Mouse (Mus musculus) liver, adult 2 months (tissue): ENCODE results near the gene Sntb2. TPM values are rescaled to one million over a fixed set of nuclear protein-coding genes. Genes with fewer than 3 reads are reported as not detected.
"Not testable (repeated sequence)": the region's sequence is repeated elsewhere in the genome, so short reads cannot be mapped to it uniquely, and the experiment has no call there.

Experiments
- DNase-seq: peaks from one replicate; pipeline ENCODE4 v3.0.0-alpha.2; 2011; ENCODE audit warnings: low read depth, low spot score; ENCODE audit errors: extremely low read depth
- H3K27ac ChIP-seq: fragments of 200-500 bp; replicated peaks from 2 replicates; pipeline ENCODE4 v1.5.1; 2012; ENCODE audit warnings: low read depth, mild to moderate bottlenecking, control low read depth, inconsistent platforms, low read length; ENCODE audit not compliant: insufficient read depth
- H3K27me3 ChIP-seq: fragments of 200-500 bp; 2 replicates; pipeline ENCODE4 v1.6.1; 2012; ENCODE audit warnings: mild to moderate bottlenecking, moderate library complexity, low read length, inconsistent platforms; ENCODE audit not compliant: control insufficient read depth, insufficient read depth
- H3K36me3 ChIP-seq: fragments of 200-500 bp; 2 replicates; pipeline ENCODE4 v1.6.1; 2012; ENCODE audit warnings: low read length, inconsistent platforms; ENCODE audit not compliant: control insufficient read depth, insufficient read depth
- H3K4me1 ChIP-seq: fragments of 200-500 bp; 2 replicates; pipeline ENCODE4 v1.6.1; 2011; ENCODE audit warnings: low read length; ENCODE audit not compliant: control insufficient read depth, insufficient read depth
- H3K4me3 ChIP-seq: fragments of 200-500 bp; 2 replicates; pipeline ENCODE4 v1.5.1; 2011; ENCODE audit warnings: low read depth, mild to moderate bottlenecking, control low read depth, low read length, moderate library complexity; ENCODE audit not compliant: insufficient read depth
- H3K79me2 ChIP-seq: fragments of 200-500 bp; 2 replicates; pipeline ENCODE4 v1.6.1; 2012; ENCODE audit warnings: inconsistent platforms, mild to moderate bottlenecking, low read length, moderate library complexity; ENCODE audit not compliant: control insufficient read depth, insufficient read depth
- H3K9ac ChIP-seq: fragments of 200-500 bp; 2 replicates; pipeline ENCODE4 v1.6.1; 2012; ENCODE audit warnings: low read depth, mild to moderate bottlenecking, control low read depth, inconsistent platforms, low read length
- CTCF ChIP-seq: fragments of 200-500 bp; IDR thresholded peaks from 2 replicates; pipeline ENCODE4 v1.5.1; 2011; ENCODE audit warnings: low read depth, low read length, control low read depth
- POLR2A ChIP-seq: fragments of 200-500 bp; IDR thresholded peaks from 2 replicates; pipeline ENCODE4 v1.6.1; 2011; ENCODE audit warnings: low read length, control low read depth; ENCODE audit not compliant: insufficient read depth; ENCODE audit errors: extremely low read depth
- WGBS: fragments of 180-500 bp; shearing (Covaris S2); methylation state at CpG from one replicate; pipeline ENCODE4 v1.1.7; 2018; 5-methylcytosine and 5-hydroxymethylcytosine counted together
- polyA plus RNA-seq: library from polyadenylated mRNA; depleted of rRNA; stranded (reverse); fragments of >200 nt; gene quantifications from 2 replicates; pipeline ENCODE4 v1.2.3, GENCODE M21; 2012
- total RNA-seq: library from RNA; depleted of rRNA; stranded (reverse); fragments of >200 nt; gene quantifications from 2 replicates; pipeline ENCODE4 v1.2.3, GENCODE M21; 2014

Sntb2 gene
- total and polyA plus RNA-seq, 2 experiments = 1.6 to 3.0 TPM

DNA sequence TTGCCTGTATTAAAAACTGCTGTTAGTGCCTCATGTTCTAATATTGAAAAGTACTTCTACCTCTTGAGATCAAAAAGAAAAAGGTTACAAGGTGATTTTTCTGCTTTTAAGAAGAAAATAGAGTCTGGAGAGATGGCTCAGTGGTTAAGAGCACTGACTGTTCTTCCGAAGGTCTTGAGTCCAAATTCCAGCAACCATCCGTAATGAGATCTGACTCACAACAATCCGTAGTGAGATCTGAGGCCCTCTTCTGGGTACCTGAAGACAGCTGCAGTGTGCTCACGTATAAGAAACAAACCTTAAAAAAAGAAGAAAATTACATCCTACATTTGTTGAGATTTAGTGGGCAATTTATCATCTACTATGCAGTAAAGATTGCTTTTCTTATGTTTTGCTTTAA lies 40.9 kb downstream of the Sntb2 start:
- 77% methylated on average over 4 of the region's 4 CpGs for WGBS
- Histone ChIP-seq H3K4me1 (peaks cover 4% of the 10 kb centered on the region), H3K79me2 (peaks cover 6% of the 10 kb centered on the region; the same call in 1 of the 2 replicates), H3K27ac (no peak overlapping the region), H3K27me3 (no peaks in the 10 kb centered on the region), H3K4me3 (no peak overlapping the region), H3K36me3 (no peaks in the 10 kb centered on the region), H3K9ac (no peak overlapping the region)
- no peak for TF ChIP-seq CTCF
- TF ChIP-seq POLR2A = no peak
- no peak for DNase-seq

- Histone ChIP-seq H3K36me3 (no peaks in the 10 kb centered on the region), H3K4me3 (no peak overlapping the region), H3K27me3 (no peaks in the 10 kb centered on the region), H3K79me2 (peaks cover 2% of the 10 kb centered on the region; the same call in 1 of the 2 replicates), H3K4me1 (no peaks in the 10 kb centered on the region), H3K27ac (no peak overlapping the region), H3K9ac (no peak overlapping the region)
- TF ChIP-seq CTCF (no peak), POLR2A (no peak)
- no peak for DNase-seq
- WGBS = 56% methylated on average over 2 of the region's 2 CpGs
Measured at GRCm38 (mm10) chr8:106978755-106979251, 43.3 kb downstream of the Sntb2 start.

DNA sequence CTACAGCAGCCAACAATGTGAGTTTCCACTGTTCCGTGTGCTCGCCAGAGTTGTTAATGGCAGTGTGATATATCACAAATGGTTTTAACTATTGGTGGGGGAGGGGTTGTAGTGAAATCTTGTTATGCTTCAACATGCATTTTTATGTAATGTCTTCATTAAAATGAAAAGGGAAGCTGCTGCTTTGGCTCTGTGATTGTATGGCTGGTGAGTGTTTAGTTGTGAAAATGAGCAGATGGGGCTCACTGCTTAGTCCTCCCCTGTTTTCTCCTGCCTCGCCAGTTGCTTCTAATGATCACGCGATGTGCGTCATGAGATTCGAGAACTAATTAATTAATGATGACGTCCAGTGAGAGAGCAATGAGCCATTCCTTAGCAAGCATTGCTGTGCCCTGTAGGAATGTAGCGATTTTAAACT lies 49.9 kb downstream of the Sntb2 start:
- Histone ChIP-seq H3K27ac (no peak overlapping the region), H3K4me3 (no peak overlapping the region), H3K9ac (no peak overlapping the region), H3K27me3 (no peaks in the 10 kb centered on the region), H3K4me1 (no peaks in the 10 kb centered on the region), H3K36me3 (no peaks in the 10 kb centered on the region), H3K79me2 (no peaks in the 10 kb centered on the region; the same call in 1 of the 2 replicates)
- 94% methylated on average over 9 of the region's 9 CpGs for WGBS
- no peak for DNase-seq
- TF ChIP-seq POLR2A = no peak
- TF ChIP-seq CTCF = no peak

GRCm38 (mm10) chr8:106985951-106986350 lies 50.4 kb downstream of the Sntb2 start:
- no peak overlapping the region for H3K4me3 ChIP-seq
- H3K79me2 ChIP-seq = no peaks in the 10 kb centered on the region; the same call in 1 of the 2 replicates
- no peaks in the 10 kb centered on the region for H3K27me3 ChIP-seq
- no peak overlapping the region for H3K9ac ChIP-seq
- H3K27ac ChIP-seq = no peak overlapping the region
- H3K4me1 ChIP-seq = no peaks in the 10 kb centered on the region
- DNase-seq = no peak
- TF ChIP-seq POLR2A (no peak), CTCF (no peak)
- no peaks in the 10 kb centered on the region for H3K36me3 ChIP-seq

- no peak overlapping the region for H3K9ac ChIP-seq
- no peak for TF ChIP-seq CTCF
- TF ChIP-seq POLR2A = no peak
- H3K4me1 ChIP-seq = no peaks in the 10 kb centered on the region
- H3K36me3 ChIP-seq = peaks cover 4% of the 10 kb centered on the region; the same call in 1 of the 2 replicates
- H3K27ac ChIP-seq = no peak overlapping the region
- no peaks in the 10 kb centered on the region; the same call in 1 of the 2 replicates for H3K79me2 ChIP-seq
- DNase-seq = no peak
- H3K27me3 ChIP-seq = no peaks in the 10 kb centered on the region
- no peak overlapping the region for H3K4me3 ChIP-seq
Measured at GRCm38 (mm10) chr8:106987557-106987956, 52.0 kb downstream of the Sntb2 start.

DNA sequence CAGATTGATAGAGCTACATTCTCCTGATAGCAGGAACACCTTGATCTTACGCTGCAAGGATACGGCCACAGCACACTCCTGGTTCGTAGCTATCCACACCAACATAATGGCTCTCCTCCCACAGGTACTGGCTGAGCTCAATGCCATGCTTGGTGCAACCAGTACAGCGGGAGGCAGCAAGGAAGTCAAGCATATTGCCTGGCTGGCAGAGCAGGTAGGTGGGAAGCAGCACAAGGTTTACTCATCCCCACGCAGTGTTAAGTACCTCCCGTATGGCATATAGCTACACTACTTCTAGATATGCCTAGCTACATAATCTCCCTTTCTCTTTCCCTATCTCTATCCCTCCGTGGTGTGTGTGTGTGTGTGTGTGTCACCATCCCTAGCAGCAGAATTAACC lies 55.8 kb downstream of the Sntb2 start:
- Histone ChIP-seq H3K4me1 (no peaks in the 10 kb centered on the region), H3K36me3 (peaks cover 7% of the 10 kb centered on the region; the same call in 1 of the 2 replicates), H3K27me3 (no peaks in the 10 kb centered on the region), H3K79me2 (no peaks in the 10 kb centered on the region), H3K4me3 (no peak overlapping the region), H3K27ac (no peak overlapping the region), H3K9ac (no peak overlapping the region)
- 90% methylated on average over 7 of the region's 7 CpGs for WGBS
- no peak for DNase-seq
- TF ChIP-seq POLR2A = no peak
- no peak for TF ChIP-seq CTCF

DNA sequence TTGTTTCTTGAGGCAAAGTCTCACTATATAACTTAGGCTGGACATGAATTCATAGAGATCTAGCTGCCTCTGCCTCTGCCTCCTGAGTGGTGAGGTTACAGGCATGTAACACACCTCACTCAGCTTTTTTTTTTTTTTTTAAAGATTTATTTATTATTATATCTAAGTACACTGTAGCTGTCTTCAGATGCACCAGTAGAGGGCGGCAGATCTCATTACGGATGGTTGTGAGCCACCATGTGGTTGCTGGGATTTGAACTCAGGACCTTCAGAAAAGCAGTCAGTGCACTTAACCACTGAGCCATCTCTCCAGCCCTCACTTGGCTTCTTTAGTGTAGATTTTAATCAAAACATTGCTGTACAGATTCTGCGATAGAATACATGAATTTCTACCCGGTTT lies 60.8 kb downstream of the Sntb2 start:
- not testable (repeated sequence) for DNase-seq, H3K4me1 ChIP-seq
- WGBS = 92% methylated on average over 4 of the region's 4 CpGs

More for the DNA sequence above, 60.8 kb downstream of the Sntb2 start:
- H3K36me3 ChIP-seq, H3K9ac ChIP-seq, H3K27ac ChIP-seq, H3K27me3 ChIP-seq, H3K4me3 ChIP-seq, H3K79me2 ChIP-seq: not testable (repeated sequence)
